Mouse (Mus musculus): ENCODE data around the gene Hal.

DNA sequence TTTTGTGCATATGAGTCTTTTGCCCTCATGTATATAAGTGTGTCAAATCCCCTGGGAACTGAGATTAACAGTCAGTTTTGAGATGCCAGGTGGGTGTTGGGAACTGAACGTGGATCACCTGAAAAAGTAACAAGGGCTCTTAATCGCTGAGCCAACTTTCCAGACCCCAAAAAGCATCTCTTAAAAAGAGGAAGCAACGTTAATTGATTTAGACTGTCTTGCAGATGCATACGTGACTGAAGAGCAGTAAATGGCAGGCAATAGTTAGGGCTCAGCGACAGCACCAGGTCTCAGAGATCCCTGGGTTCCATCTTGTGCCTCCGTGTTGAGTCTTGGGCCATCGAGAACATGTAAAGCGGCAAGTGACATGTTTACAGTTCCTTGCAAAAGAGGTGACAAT, 64.0 kb downstream of the Hal start:
- no peak for TF ChIP-seq SMC3 (IDR thresholded peaks at IDR 0.05; ENCODE audit: low read depth, low read length)
- no peak for TF ChIP-seq NRF1 (IDR thresholded peaks at IDR 0.05; ENCODE audit: insufficient read depth, low read depth, low read length, poor library complexity, severe bottlenecking)

All from MEL (cell line).